Mouse (Mus musculus) olfactory bulb, adult 2 months (tissue): Measurements from ENCODE around the gene Rps16. TPM values are rescaled to one million over a fixed set of nuclear protein-coding genes. Genes with fewer than 3 reads are reported as not detected.
A peak's percentile ranks its signal among the peaks of the same experiment; 100 is the strongest.

ENCODE experiments used
- H3K27ac ChIP-seq: fragments of 200-500 bp; 2 replicates; pipeline ENCODE4 v1.5.1; 2012; ENCODE audit warnings: low read depth, low read length; ENCODE audit not compliant: insufficient read depth
- H3K4me1 ChIP-seq: fragments of 200-500 bp; 2 replicates; pipeline ENCODE4 v1.6.1; 2012; ENCODE audit warnings: low read length; ENCODE audit not compliant: control insufficient read depth, insufficient read depth
- H3K4me3 ChIP-seq: fragments of 200-500 bp; 2 replicates; pipeline ENCODE4 v1.5.1; 2012; ENCODE audit warnings: mild to moderate bottlenecking, low read depth, low read length, moderate library complexity; ENCODE audit not compliant: insufficient read depth
- CTCF ChIP-seq: fragments of 200-500 bp; IDR thresholded peaks from 2 replicates; pipeline ENCODE4 v1.5.1; 2012; ENCODE audit warnings: low read depth, mild to moderate bottlenecking, low read length, moderate library complexity; ENCODE audit not compliant: insufficient read depth
- POLR2A ChIP-seq: fragments of 200-500 bp; IDR thresholded peaks from 2 replicates; pipeline ENCODE4 v1.6.1; 2012; ENCODE audit warnings: mild to moderate bottlenecking, low read depth, low read length, moderate library complexity; ENCODE audit not compliant: insufficient read depth
- WGBS: fragments of 180-500 bp; shearing (Covaris S2); methylation state at CpG from one replicate; pipeline ENCODE4 v1.1.7; 2018; 5-methylcytosine and 5-hydroxymethylcytosine counted together
- polyA plus RNA-seq: library from polyadenylated mRNA; stranded (reverse); fragments of >200 nt; gene quantifications from 2 replicates; pipeline ENCODE4 v1.2.4, GENCODE M21; 2012; ENCODE audit warnings: low replicate concordance; ENCODE audit not compliant: missing spikeins, insufficient read depth, insufficient read length

Rps16 gene
- polyA plus RNA-seq, 1 experiment: not detected

DNA sequence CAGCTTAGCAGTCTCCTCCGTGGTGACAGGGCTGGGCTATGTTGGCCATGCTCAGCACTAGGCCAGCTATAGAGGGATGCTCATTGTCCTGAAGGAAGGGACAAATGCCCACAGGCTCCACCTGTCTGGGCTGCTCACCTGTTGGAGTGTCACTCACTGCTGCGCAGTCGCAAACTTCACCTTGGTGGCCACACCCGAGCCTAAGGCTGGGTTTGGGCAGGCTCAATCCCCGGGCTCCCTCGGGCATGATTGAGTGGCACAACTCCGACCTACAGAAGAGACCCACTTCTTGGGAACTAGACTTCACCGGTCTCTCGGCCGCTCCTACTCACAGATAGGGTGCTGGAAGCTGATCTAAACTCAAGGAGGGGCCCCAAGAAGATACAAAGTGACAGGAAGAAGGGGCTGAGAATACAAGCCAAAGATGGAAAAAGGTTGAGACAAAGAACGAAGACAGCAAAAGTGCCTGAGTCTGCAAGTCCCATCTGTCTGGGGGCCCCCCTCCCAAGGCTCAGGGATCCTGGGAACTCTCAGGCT lies 20.6 kb downstream of the Rps16 start:
- Histone ChIP-seq H3K4me3 (peak overlapping the region; percentile 52), H3K4me1 (peaks cover 12% of the 10 kb centered on the region), H3K27ac (no peak overlapping the region)
- TF ChIP-seq CTCF: no peak
- TF ChIP-seq POLR2A: no peak
- WGBS: 12% methylated on average over 11 of the region's 11 CpGs

DNA sequence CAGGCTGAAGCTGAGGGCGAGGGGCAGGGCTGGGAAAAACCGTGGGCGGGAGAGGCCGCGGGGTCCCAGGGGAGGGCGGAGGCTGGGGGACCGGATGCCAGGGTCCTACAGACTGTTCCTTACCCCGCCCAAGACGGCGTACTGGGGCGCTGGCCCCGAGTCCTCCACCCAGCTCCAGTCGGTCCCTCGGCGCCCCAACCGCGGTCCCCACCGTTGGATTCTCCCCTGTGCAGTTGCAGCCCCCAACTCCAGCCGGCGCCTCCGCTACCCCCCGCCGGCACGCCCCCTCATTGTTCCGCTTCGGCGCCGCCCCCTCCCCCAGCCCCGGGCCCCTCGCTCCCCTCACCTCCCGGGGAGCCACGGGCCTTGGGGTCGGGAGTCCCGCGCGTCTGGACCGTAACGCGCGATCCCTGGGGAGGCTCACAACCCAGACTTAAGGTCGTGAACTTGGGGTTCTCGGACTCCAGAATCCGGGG lies 21.1 kb downstream of the Rps16 start:
- H3K4me1 ChIP-seq: peaks cover 16% of the 10 kb centered on the region
- WGBS: 2% methylated on average over 42 of the region's 43 CpGs
- no peak overlapping the region for H3K27ac ChIP-seq
- peak overlapping the region; percentile 52 for H3K4me3 ChIP-seq
- TF ChIP-seq CTCF: no peak
- TF ChIP-seq POLR2A: no peak

- under 1% methylated on average over 64 of the region's 66 CpGs for WGBS
- peak within 1 kb of the TSS; percentile 52 for H3K4me3 ChIP-seq
- peak within 1 kb of the TSS; percentile 59; the same call in 1 of the 2 replicates for H3K27ac ChIP-seq
- peaks cover 17% of the 10 kb centered on the region for H3K4me1 ChIP-seq
- no peak; the same call in 1 of the 2 replicates for TF ChIP-seq POLR2A
- peak; percentile 55 for TF ChIP-seq CTCF
Measured at GRCm38 (mm10) chr7:28372251-28373108, 22.0 kb downstream of the Rps16 start, which contains the start of gene Plekhg2. Gene Plekhg2, minus strand, starts transcription at chr7:28372599.

DNA sequence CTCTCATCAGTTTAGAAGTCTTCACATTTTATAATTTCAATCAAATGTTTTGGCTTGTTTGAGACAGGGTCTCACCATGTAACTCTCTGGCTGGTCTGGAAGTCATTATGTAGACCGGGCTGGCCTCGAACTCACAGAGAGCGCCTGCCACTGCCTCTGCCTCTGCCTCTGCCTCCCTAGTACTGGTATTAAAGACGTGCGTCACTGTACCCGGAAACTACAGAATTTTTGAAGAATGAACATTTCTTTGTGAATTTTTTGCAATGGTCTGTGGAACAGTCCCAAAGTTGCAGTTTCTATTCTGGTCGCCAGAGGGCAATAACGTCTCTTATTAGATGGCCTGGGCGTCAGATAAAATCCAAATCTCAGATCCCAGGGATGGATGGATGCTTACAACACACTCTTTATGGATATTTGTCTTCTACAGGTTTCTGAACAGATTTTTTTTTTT lies 22.7 kb downstream of the Rps16 start:
- WGBS: under 1% methylated on average over 9 of the region's 9 CpGs
- H3K4me3 ChIP-seq: peak overlapping the region; percentile 52
- TF ChIP-seq CTCF: no peak
- TF ChIP-seq POLR2A: no peak
- H3K4me1 ChIP-seq: peaks cover 24% of the 10 kb centered on the region
- peak overlapping the region; percentile 52; the same call in 1 of the 2 replicates for H3K27ac ChIP-seq

DNA sequence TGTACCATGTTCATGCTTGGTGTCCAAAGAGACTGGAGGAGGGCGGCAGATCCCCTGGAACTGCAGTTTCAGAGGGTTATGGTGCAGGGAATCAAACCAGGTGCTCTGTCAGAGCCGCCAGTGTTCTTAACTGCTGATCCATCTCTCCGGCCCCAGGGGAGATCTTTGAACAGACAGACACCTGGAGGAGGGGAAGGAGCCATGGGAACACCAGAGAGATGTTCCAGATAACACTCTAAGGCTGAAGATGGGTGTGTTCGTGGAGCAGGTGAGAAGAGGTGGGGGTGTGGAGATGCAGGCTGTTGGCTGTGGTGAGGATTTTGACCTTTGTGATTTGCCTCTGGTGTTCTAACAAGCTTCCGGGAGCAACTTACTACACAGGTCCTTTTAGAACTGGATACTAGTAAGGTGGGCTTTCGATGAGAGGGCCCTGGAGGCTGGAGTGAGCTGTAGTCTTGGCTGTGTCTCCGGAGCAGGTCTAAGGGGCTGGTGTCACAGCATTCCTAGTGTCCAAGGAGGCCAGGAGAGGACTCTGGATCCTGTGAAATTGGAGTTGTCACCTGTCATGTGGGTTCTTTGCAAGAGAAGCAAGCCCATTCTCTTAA lies 23.5 kb downstream of the Rps16 start:
- 86% methylated on average over 7 of the region's 7 CpGs for WGBS
- H3K4me1 ChIP-seq: peaks cover 33% of the 10 kb centered on the region

GRCm38 (mm10) chr7:28374647-28375046 lies 24.2 kb downstream of the Rps16 start:
- Histone ChIP-seq H3K4me1 (peaks cover 37% of the 10 kb centered on the region), H3K27ac (no peak overlapping the region), H3K4me3 (no peak overlapping the region)
- WGBS: 73% methylated on average over 10 of the region's 10 CpGs
- no peak for TF ChIP-seq POLR2A
- no peak for TF ChIP-seq CTCF

More for the DNA sequence above, 23.5 kb downstream of the Rps16 start:
- Histone ChIP-seq H3K4me3 (no peak overlapping the region), H3K27ac (no peak overlapping the region)
- TF ChIP-seq CTCF (no peak), POLR2A (no peak)

GRCm38 (mm10) chr7:28375176-28375921 lies 24.9 kb downstream of the Rps16 start:
- peak overlapping the region; percentile 44 for H3K4me3 ChIP-seq
- TF ChIP-seq CTCF (no peak), POLR2A (no peak)
- WGBS: under 1% methylated on average over 35 of the region's 36 CpGs
- H3K4me1 ChIP-seq: peaks cover 37% of the 10 kb centered on the region
- H3K27ac ChIP-seq: peak overlapping the region; percentile 72
